Mouse (Mus musculus) adrenal gland (tissue): ENCODE measurements around the gene Ankrd54.
"Not testable (repeated sequence)": the region's sequence is repeated elsewhere in the genome, so short reads cannot be mapped to it uniquely, and the experiment has no call there.

ENCODE experiments used
- intact Hi-C: fragments of 180-260 bp; cut with DNase I; formaldehyde crosslinking; loops from one replicate; pipeline ENCODE4 v1.15.1; 2025

The Ankrd54 gene

GRCm38 (mm10) chr15:79023366-79023765 lies 39.3 kb downstream of the Ankrd54 start:
- intact Hi-C loops: no loop called here

GRCm38 (mm10) chr15:79022671-79023230 lies 39.9 kb downstream of the Ankrd54 start:
- intact Hi-C loops: no loop called here

- intact Hi-C loops: no loop called here
These were observed 43.8 kb downstream of the Ankrd54 start for GRCm38 (mm10) chr15:79018886-79019285.

DNA sequence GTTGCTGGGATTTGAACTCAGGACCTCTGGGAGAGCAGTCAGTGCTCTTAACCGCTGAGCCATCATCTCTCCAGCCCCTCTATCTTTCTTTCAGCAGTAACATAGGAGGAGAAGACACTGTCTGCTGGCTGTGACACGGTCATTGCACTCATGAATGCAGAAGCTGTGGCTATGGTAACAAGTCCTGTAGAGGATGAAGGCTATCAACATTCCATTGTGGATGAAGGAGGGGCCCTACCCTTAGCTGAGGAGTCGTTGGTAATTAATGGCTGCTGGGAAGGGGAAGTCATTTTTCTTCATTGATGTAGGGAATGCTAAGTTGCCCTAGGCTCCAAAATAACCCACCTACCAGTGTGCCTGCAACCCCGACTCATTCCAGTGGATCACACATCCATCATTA lies 44.5 kb downstream of the Ankrd54 start:
- intact Hi-C loops: no loop called here

GRCm38 (mm10) chr15:79013382-79013781 lies 49.3 kb downstream of the Ankrd54 start:
- intact Hi-C loops: no loop called here

DNA sequence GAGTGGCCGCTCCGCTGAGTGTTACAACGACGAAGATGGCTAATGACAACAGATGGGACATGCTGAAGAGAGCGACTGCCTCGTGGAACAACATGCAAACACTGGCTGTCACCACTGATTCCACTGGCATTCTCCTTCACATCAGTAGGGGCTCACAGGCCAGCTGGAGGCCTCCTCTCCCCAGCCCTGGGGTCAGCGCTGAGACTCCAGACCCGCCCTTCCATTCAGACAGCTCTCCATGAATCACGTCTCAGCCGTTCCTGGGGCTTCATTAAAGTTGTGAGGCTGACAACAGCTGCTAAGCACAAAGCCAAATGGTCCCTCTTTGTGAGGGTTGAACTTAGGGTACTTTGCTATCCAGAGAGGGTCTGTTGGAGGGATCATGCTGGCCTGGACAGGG lies 51.1 kb downstream of the Ankrd54 start:
- intact Hi-C loops: no loop called here

DNA sequence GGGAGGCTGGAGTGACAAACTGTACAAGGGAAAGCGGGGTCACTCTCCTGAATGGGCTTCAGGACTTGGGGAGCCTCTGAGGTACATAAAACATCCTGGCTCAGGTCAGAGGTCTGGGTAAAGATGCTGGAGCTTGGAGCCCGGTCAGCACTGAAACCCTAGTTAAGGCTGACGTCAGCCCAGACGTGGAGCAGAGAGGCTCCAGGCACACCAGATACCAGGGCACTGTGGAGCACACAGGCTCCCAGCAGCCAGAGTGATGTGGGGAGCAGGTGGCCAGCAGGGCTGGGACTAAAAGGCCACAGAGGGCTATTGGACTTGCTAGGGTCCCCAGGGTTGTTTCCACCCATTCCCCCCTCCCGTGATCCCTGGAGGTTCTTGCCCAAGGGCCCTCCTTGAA lies 53.0 kb downstream of the Ankrd54 start:
- intact Hi-C loops: no loop called here

- intact Hi-C loops: not testable (repeated sequence)
These were observed 54.9 kb downstream of the Ankrd54 start for GRCm38 (mm10) chr15:79007836-79008235.

DNA sequence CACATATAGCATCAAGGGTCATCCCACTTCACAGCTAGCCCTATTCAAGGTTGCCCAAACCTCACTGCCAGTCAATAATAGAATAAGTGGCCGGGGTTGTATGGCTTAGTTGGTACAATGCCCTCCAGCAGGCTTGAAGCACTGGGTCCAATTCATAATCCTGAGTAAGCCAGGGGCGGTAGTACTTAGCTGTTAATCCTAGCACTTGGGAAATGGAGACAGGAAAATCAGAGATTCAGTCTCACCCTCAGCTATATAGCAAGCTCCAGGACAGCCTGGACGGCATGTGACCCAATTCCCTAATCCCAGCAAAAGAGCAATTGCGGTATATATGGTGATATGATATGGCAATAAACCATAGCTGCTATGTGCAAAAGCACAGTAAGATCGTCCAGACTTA lies 55.6 kb downstream of the Ankrd54 start:
- intact Hi-C loops: no loop called here

DNA sequence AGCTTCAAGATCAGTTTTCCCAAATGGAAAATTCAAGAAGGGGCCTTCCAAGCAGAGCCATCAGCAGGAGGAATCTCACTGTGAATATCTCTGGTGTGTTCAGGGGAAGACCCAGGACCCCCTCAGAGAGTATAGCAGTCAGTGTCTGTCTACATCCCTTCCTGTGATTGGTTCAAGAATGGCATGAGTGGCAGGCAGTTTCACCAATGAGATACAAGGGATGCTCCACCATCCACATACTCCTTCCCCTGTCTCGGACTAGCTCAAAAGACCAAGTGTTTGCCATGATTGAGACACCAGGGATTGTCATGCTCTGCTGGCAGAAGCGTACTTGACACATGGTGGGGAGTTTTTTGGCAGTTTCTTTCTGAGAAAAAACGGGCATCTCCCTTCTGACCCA lies 56.1 kb downstream of the Ankrd54 start:
- intact Hi-C loops: no loop called here

DNA sequence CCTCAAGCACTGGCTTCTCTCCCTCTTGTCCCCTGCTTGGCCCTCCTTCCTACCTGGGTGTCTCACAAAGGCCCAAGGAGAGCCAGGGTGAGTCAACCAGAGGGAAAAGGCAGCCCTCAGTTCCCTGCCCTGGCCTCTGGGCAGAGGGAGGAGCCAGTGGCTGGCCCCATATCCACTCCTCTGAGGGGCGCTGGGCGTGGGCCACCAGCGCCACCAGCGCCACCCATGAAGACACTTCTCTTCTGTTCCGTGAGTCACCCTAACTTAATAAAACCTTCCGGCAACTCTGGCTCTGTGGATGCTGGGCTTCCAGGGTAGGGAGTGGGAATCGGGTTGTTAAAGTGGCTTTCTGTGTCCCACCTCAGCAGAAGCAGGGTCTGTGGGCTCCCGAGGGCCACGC lies 57.1 kb downstream of the Ankrd54 start:
- intact Hi-C loops: no loop called here
